Comparison of ENCODE assay signal across 8 mouse cellular contexts in genomic region chr9:107708439-107709095, GRCm38 (mm10). TPM values are rescaled to one million over a fixed set of nuclear protein-coding genes. Genes with fewer than 3 reads are reported as not detected.
DNase-seq lines count a peak whose midpoint lies in the region; ATAC-seq and TF ChIP-seq lines count a peak whose summit lies in the region.
"Had no signal": no experiment of that assay in that cellular context is flagged by ENCODE, and none has a peak within 500 bp of the region (broad histone marks: within the 10 kb centered on the region; RNA-seq: fewer than 3 reads in every experiment).

No protein-coding gene starts in this region.

- H3K4me2 ChIP-seq in lung, embryonic 15.5 days: peak overlapping the region; percentile 68
- H3K4me2 ChIP-seq in forebrain, embryonic 16.5 days (ENCODE audit: low read length): peak overlapping the region; percentile 90
- H3K4me2 ChIP-seq in limb, embryonic 14.5 days (replicated peaks; ENCODE audit: low read depth, low read length, severe bottlenecking): peak overlapping the region; percentile 87

- peak overlapping the region; percentile 51 for H3K4me3 ChIP-seq in lung, embryonic 15.5 days
- H3K4me3 ChIP-seq in forebrain, embryonic 16.5 days (replicated peaks; ENCODE audit: low read length): peak overlapping the region; percentile 77
- H3K4me3 ChIP-seq in limb, embryonic 14.5 days (replicated peaks; ENCODE audit: low read length): peak overlapping the region; percentile 90
- H3K4me3 ChIP-seq in small intestine, adult 2 months (ENCODE audit: low read depth, low read length): peak overlapping the region; percentile 72

- no peaks in the 10 kb centered on the region for H3K36me3 ChIP-seq in lung, embryonic 15.5 days
- no peaks in the 10 kb centered on the region for H3K36me3 ChIP-seq in forebrain, embryonic 16.5 days (ENCODE audit: control insufficient read depth, insufficient read depth)
- H3K36me3 ChIP-seq in limb, embryonic 14.5 days (ENCODE audit: control insufficient read depth, insufficient read depth, low read length): peaks cover 24% of the 10 kb centered on the region
- no peaks in the 10 kb centered on the region for H3K36me3 ChIP-seq in small intestine, adult 2 months (ENCODE audit: control insufficient read depth, insufficient read depth, low read length)

- H3K27me3 ChIP-seq in lung, embryonic 15.5 days: no peaks in the 10 kb centered on the region
- H3K27me3 ChIP-seq in forebrain, embryonic 16.5 days (replicated peaks; ENCODE audit: control insufficient read depth, insufficient read depth, low read length): peaks cover 3% of the 10 kb centered on the region; the same call in 1 of the 2 replicates
- no peaks in the 10 kb centered on the region for H3K27me3 ChIP-seq in limb, embryonic 14.5 days (ENCODE audit: control insufficient read depth, insufficient read depth, low read length)
- H3K27me3 ChIP-seq in small intestine, adult 2 months (ENCODE audit: control insufficient read depth, insufficient read depth, low read length): peaks cover 15% of the 10 kb centered on the region

- H3K27ac ChIP-seq in lung, embryonic 15.5 days: peak overlapping the region; percentile 89
- peak overlapping the region; percentile 86 for H3K27ac ChIP-seq in forebrain, embryonic 16.5 days (ENCODE audit: low read length)
- H3K27ac ChIP-seq in limb, embryonic 14.5 days (replicated peaks; ENCODE audit: low read depth, low read length): peak overlapping the region; percentile 90
- no peak overlapping the region for H3K27ac ChIP-seq in small intestine, adult 2 months (ENCODE audit: insufficient read depth, low read depth, low read length)

- TF ChIP-seq CTCF in small intestine, adult 2 months (IDR thresholded peaks at IDR 0.05; ENCODE audit: extremely low read depth, insufficient read length, insufficient replicate concordance, low read depth, low read length): no peak

- ATAC-seq in lung, embryonic 15.5 days (ENCODE audit: borderline replicate concordance, extremely low read depth, low FRiP score, low TSS enrichment): no peak
- ATAC-seq in forebrain, embryonic 16.5 days: no peak
- no peak for ATAC-seq in limb, embryonic 14.5 days (ENCODE audit: low FRiP score, low read depth)

- 2% methylated on average over 21 of the region's 21 CpGs for WGBS in lung, embryonic 15.5 days
- WGBS in forebrain, embryonic 16.5 days: 6% methylated on average over 21 of the region's 21 CpGs
- WGBS in limb, embryonic 14.5 days: 2% methylated on average over 21 of the region's 21 CpGs
- WGBS in small intestine, adult 2 months: 16% methylated on average over 21 of the region's 21 CpGs

- H3K4me1 ChIP-seq in lung, embryonic 15.5 days: peaks cover 65% of the 10 kb centered on the region
- peaks cover 37% of the 10 kb centered on the region for H3K4me1 ChIP-seq in forebrain, embryonic 16.5 days (replicated peaks; ENCODE audit: control insufficient read depth, insufficient read depth, low read length)
- peaks cover 50% of the 10 kb centered on the region for H3K4me1 ChIP-seq in limb, embryonic 14.5 days (ENCODE audit: control insufficient read depth, insufficient read depth, low read length)
- H3K4me1 ChIP-seq in small intestine, adult 2 months (ENCODE audit: control insufficient read depth, insufficient read depth, insufficient read length, low read length): peaks cover 8% of the 10 kb centered on the region

- H3K9ac ChIP-seq in lung, embryonic 15.5 days: peak overlapping the region; percentile 68
- H3K9ac ChIP-seq in forebrain, embryonic 16.5 days (replicated peaks; ENCODE audit: low read depth, low read length): peak overlapping the region; percentile 86
- H3K9ac ChIP-seq in limb, embryonic 14.5 days (ENCODE audit: low read depth, low read length, severe bottlenecking): peak overlapping the region; percentile 95

- H3K9me3 ChIP-seq in lung, embryonic 15.5 days: no peaks in the 10 kb centered on the region
- H3K9me3 ChIP-seq in forebrain, embryonic 16.5 days (ENCODE audit: control insufficient read depth, low read length): no peaks in the 10 kb centered on the region
- H3K9me3 ChIP-seq in limb, embryonic 14.5 days (ENCODE audit: control insufficient read depth, low read length): no peaks in the 10 kb centered on the region

- DNase-seq in lung, postnatal 14 days: no peak
- DNase-seq in limb, embryonic 14.5 days (ENCODE audit: low spot score): no peak
- DNase-seq in ovary, adult 18-20 months (ENCODE audit: low spot score): no peak
- DNase-seq in gastrocnemius, postnatal 4 days (ENCODE audit: low spot score in 2 of 2): no peak

- no peak for TF ChIP-seq POLR2A in limb, embryonic 14.5 days (IDR thresholded peaks at IDR 0.05; ENCODE audit: borderline replicate concordance, extremely low read depth, insufficient read depth, insufficient read length)
- no peak for TF ChIP-seq POLR2A in small intestine, adult 2 months (IDR thresholded peaks at IDR 0.05; ENCODE audit: low read depth, low read length)

RNA-seq across cellular contexts. Expression of gene Sema3f, which starts 1.7 kb away (rescaled TPM):
- 12.3 and 13.7 TPM in 2 replicates for polyA plus RNA-seq in lung, embryonic 15.5 days (2015; fragmentation: Nextera tagmentation; extraction: Ambion mirVana)
- 11.0 and 14.9 TPM in 2 replicates for polyA plus RNA-seq in forebrain, embryonic 16.5 days (2015; fragmentation: Nextera tagmentation; extraction: Ambion mirVana)
- polyA plus RNA-seq in limb, embryonic 14.5 days (2012; rRNA removed): 228 and 332 TPM in 2 replicates
- 48.8 and 55.6 TPM in 2 replicates for polyA plus RNA-seq in limb, embryonic 14.5 days (2014; fragmentation: Nextera tagmentation; extraction: Ambion mirVana)
- polyA plus RNA-seq in small intestine, adult 2 months (2012; rRNA removed): 24.2 and 30.7 TPM in 2 replicates
- 10 to 100 TPM; 26.4 to 27.2 TPM for total RNA-seq in gastrocnemius, postnatal 4 days (2021)
- polyA plus RNA-seq: activated CD4-positive, CD25-positive, alpha-beta regulatory T cell, adult 4 months had no signal

RNA-seq across cellular contexts. Expression of gene Gnat1, which starts 29.1 kb away (rescaled TPM):
- 0.54 and 0.93 TPM in 2 replicates for polyA plus RNA-seq in lung, embryonic 15.5 days (2015; fragmentation: Nextera tagmentation; extraction: Ambion mirVana)
- 1.2 and 1.4 TPM in 2 replicates for polyA plus RNA-seq in forebrain, embryonic 16.5 days (2015; fragmentation: Nextera tagmentation; extraction: Ambion mirVana)
- 0.28 and 0.44 TPM in 2 replicates for polyA plus RNA-seq in limb, embryonic 14.5 days (2012; rRNA removed)
- polyA plus RNA-seq in limb, embryonic 14.5 days (2014; fragmentation: Nextera tagmentation; extraction: Ambion mirVana): 0.55 and 0.57 TPM in 2 replicates
- polyA plus RNA-seq in small intestine, adult 2 months (2012; rRNA removed): 0.13 and 0.17 TPM in 2 replicates
- total RNA-seq in gastrocnemius, postnatal 4 days (2021): not detected

RNA-seq across cellular contexts. Expression of gene Slc38a3, which starts 39.2 kb away (rescaled TPM):
- 3.9 and 4.1 TPM in 2 replicates for polyA plus RNA-seq in lung, embryonic 15.5 days (2015; fragmentation: Nextera tagmentation; extraction: Ambion mirVana)
- polyA plus RNA-seq in forebrain, embryonic 16.5 days (2015; fragmentation: Nextera tagmentation; extraction: Ambion mirVana): 30.4 and 32.6 TPM in 2 replicates
- polyA plus RNA-seq in limb, embryonic 14.5 days (2012; rRNA removed): 22.4 and 31.8 TPM in 2 replicates
- polyA plus RNA-seq in limb, embryonic 14.5 days (2014; fragmentation: Nextera tagmentation; extraction: Ambion mirVana): 3.7 and 6.0 TPM in 2 replicates
- 2.8 and 48.7 TPM in 2 replicates for polyA plus RNA-seq in small intestine, adult 2 months (2012; rRNA removed)
- total RNA-seq in gastrocnemius, postnatal 4 days (2021): 10 to 100 TPM; 10.6 to 11.3 TPM
- polyA plus RNA-seq: activated CD4-positive, CD25-positive, alpha-beta regulatory T cell, adult 4 months had no signal
